Mouse (Mus musculus) urinary bladder, postnatal 36 days (tissue): ENCODE data around the gene Ctrc.

Experiments used
- DNase-seq, 2 experiments: peaks; one replicate each; pipeline ENCODE4 v3.0.0; 2022; ENCODE audit warnings: low spot score in 2 of 2, mixed read lengths in 1 of 2

Ctrc gene

GRCm38 (mm10) chr4:141819316-141819715 lies 26.8 kb downstream of the Ctrc start:
- DNase-seq, result no peak

DNA sequence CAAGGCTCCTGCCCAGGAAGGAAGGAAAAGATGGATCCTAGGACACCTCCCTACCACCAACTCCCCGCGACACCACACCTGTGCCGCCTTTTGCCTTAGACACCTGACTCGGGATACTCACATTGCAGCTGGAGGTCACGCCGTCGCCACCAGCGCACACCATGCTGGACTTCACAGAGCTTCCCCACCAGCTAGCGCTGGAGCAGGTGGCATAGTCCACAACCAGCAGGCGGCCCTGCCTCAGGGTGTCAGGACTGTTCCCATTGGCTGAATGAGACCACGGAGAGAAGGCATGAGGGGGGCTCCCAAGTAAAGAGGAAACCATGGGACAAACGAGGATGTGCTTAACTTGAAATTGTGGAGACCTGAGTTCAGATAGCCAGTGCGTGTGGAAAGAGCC lies 27.3 kb downstream of the Ctrc start:
- no peak for DNase-seq

DNA sequence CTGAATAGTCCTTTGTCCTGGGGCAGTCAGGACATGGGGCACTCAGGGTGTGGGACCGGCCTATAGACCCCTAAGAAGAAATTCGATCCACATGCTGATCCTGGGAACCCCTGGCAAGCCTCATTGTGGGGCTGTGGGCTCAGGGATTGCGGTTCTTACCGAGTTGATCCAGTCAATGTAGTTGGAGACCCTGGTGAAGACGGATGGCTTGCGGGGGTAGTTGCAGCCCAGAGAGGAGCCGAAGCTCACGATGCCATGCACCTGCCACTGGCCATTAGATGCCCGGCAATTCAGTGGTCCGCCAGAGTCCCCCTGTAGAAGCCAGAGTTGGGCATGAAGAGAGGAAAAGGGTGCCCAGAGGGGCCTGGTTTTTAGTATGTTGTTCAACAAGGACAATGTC lies 28.5 kb downstream of the Ctrc start:
- DNase-seq, result no peak

- DNase-seq, result no peak
Measured at GRCm38 (mm10) chr4:141816776-141817655, 29.1 kb downstream of the Ctrc start.

GRCm38 (mm10) chr4:141816267-141816666 lies 29.9 kb downstream of the Ctrc start:
- DNase-seq, result no peak

DNA sequence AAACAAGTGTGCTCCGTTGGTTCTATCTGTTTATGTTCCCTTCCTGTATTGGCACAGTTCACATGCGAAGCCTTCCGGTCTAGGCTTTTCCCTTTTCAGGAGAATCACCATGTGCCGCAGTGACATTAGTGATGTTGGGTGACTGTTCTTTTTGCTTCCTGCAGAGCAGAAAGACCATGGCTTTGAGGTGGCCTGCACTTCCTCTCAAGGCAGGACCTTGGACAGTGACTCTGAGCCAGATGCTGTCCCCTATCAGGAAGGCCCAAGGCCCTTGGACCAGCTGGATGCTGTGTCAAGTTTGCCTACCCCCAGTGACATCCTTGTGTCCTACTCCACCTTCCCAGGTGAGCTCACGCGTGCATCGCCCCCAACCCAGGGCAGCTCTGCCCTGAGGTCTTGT lies 34.8 kb downstream of the Ctrc start:
- DNase-seq, result no peak

GRCm38 (mm10) chr4:141810975-141811374 lies 35.2 kb downstream of the Ctrc start:
- no peak for DNase-seq

- DNase-seq, result no peak
Measured at GRCm38 (mm10) chr4:141809850-141810464, 36.2 kb downstream of the Ctrc start.

GRCm38 (mm10) chr4:141805886-141806285 lies 40.3 kb downstream of the Ctrc start:
- DNase-seq, result no peak

GRCm38 (mm10) chr4:141804105-141804504 lies 42.1 kb downstream of the Ctrc start:
- no peak for DNase-seq

GRCm38 (mm10) chr4:141797545-141797944 lies 48.6 kb downstream of the Ctrc start:
- no peak for DNase-seq

- DNase-seq, result no peak
Measured at GRCm38 (mm10) chr4:141796954-141797353, 49.2 kb downstream of the Ctrc start.

DNA sequence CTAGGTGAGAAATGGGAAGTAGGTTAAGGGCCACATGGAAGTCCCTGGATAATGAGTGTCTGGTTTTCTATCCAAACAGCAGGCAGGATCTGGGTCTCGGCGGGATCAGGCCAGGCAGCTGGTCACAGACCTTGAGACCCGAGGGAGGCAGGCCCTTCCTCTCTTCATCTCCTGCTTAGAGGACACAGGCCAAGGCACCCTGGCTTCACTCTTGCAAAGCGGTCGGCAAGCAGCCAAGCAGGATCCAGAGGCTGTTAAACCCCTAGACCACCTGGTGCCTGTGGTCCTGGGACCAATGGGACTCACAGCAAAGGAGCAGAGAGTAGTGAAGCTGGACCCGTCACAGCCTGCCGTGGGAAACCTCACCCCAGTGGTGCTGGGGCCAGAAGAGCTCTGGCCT lies 49.8 kb downstream of the Ctrc start:
- DNase-seq, result no peak

- DNase-seq, result no peak
Measured at GRCm38 (mm10) chr4:141794152-141794535, 52.0 kb downstream of the Ctrc start.

- peak; percentile 99 for DNase-seq
Measured at GRCm38 (mm10) chr4:141793282-141794151, 52.6 kb downstream of the Ctrc start, which contains the start of gene Casp9. Gene Casp9, plus strand, starts transcription at chr4:141793612.

GRCm38 (mm10) chr4:141792554-141793281 lies 53.4 kb downstream of the Ctrc start:
- DNase-seq, result peak in 1 of 2 experiments; percentile 8

- DNase-seq, result no peak
Measured at GRCm38 (mm10) chr4:141791951-141792350, 54.2 kb downstream of the Ctrc start.

DNA sequence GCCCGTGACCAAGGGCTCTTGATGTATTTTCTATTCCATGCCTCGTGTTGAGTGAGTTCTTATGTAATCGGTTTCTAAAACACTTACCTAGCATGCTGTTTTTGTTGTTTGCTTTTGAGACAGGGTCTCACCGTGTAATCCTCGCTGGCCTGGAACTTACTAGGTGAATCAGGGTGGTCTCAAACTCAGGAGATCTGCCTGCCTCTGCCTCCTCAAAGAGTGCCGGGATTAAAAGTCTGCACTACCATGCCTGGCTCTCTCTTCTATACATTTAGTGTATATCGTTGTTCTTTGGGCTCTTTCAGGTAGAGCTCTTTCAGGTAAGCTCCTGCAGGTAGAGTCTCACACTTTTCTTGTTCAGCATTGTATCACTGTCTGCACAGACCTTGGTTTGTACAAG lies 54.7 kb downstream of the Ctrc start:
- no peak for DNase-seq

DNA sequence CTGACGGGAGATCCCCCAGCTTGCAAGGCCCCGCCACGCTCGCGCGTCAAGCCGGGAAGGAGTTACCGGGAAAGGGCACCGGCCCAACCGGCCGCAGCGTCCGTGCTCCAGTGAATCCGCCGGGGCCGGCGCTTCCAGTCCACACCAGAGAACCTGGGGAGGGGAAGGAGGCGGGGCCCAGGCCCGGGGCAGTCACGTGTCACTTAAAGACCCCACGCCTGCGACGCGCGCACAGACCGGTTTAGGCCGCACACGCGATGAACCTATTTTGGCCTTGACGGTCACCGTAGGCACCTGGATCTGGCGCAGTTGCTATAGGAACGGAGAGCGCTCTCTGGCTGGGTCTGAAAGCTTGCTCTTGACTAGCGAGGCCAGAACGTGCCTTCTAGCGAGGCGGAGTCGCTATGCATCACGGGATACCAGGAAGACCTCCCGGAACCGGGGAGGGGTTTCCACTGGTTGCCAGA lies 55.6 kb downstream of the Ctrc start, which contains the start of gene Dnajc16:
TSS of gene Dnajc16 (minus strand) at position 408 of the 467 bp plus-strand sequence.
- DNase-seq, result peak; percentile 94 to 96

DNA sequence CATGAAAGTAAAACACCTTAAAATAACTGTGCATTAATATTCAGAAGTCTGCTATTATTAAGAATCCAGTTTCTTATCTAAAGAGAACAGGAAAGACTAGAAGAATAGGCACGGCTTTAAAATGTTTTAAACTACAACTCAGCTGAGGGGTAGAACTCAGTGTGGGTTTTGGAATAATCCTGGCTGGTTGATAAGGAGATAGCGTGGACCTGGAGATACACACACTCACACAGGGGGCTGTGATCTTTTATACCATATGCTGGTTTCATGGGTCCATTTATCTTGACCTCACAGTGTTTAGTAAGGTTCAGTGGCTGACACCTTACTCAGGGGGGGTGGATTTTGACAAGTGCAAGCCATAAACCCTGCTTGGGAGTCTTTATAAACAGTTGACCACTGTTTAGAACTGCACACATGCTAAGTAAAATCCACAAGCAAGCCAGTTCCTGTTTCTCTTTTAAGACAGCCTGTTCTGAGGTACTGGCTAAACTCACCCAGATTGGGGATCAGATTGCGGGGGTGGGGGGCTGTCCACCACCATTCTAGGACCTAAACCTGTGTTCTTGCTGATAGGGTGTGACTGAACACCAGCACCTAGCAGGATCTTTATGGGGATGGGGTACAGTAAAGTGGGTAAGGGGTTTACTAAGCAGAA lies 56.5 kb downstream of the Ctrc start:
- no peak for DNase-seq

DNA sequence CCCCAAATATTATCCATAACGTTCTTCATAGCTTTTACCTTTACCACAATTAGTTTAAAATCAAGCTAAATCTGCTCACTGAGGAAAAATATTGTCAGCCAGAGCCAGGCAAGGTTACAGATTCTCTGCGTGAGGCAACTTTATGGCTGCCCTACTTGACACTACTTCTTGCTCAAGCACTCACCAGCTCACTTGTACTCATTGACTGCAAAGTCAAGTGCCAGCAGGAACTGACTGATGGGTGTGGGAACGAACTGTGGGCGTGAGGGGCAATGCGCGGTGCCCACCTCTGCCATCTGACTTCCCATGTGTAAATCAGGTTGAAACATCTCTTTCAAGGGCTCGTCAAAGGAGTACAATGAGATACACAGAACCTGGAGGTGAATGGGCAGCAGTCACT lies 58.7 kb downstream of the Ctrc start:
- DNase-seq, result no peak
